Mouse (Mus musculus) adrenal gland (tissue): ENCODE measurements around the gene Pcnx2.

Source experiments
- intact Hi-C: fragments of 180-260 bp; cut with DNase I; formaldehyde crosslinking; loops from one replicate; pipeline ENCODE4 v1.15.1; 2025
- long read RNA-seq, 2 experiments: library from polyadenylated mRNA; unstranded; transcript quantifications; one replicate each; pipeline ENCODE4 v2.0.0; 2020; ENCODE audit warnings: borderline replicate concordance in 1 of 2; ENCODE audit not compliant: insufficient replicate concordance in 1 of 2

The Pcnx2 gene
- long read RNA-seq, experiment 1, result 0 reads
- long read RNA-seq, experiment 2, result 0 reads

- intact Hi-C loops, result no loop called here
Measured at GRCm38 (mm10) chr8:125897868-125898788, at the start of gene Pcnx2. Gene Pcnx2 (minus strand): TSS chr8:125898317.

- intact Hi-C loops, result no loop called here
Measured at GRCm38 (mm10) chr8:125944511-125944910, 46.4 kb upstream of the Pcnx2 start.

- intact Hi-C loops, result no loop called here
Measured at GRCm38 (mm10) chr8:125935649-125936048, 37.5 kb upstream of the Pcnx2 start.

GRCm38 (mm10) chr8:125931822-125932221 is 33.7 kb upstream of the Pcnx2 start:
- intact Hi-C loops, result no loop called here

- intact Hi-C loops, result no loop called here
Measured at GRCm38 (mm10) chr8:125930276-125931046, 32.3 kb upstream of the Pcnx2 start.

- intact Hi-C loops, result no loop called here
Measured at GRCm38 (mm10) chr8:125926636-125927035, 28.5 kb upstream of the Pcnx2 start.

GRCm38 (mm10) chr8:125922333-125922732 is 24.2 kb upstream of the Pcnx2 start:
- intact Hi-C loops, result no loop called here

- intact Hi-C loops, result no loop called here
Measured at GRCm38 (mm10) chr8:125920761-125921160, 22.6 kb upstream of the Pcnx2 start.

- intact Hi-C loops, result no loop called here
Measured at GRCm38 (mm10) chr8:125920281-125920680, 22.2 kb upstream of the Pcnx2 start.

GRCm38 (mm10) chr8:125919560-125919959 is 21.4 kb upstream of the Pcnx2 start:
- intact Hi-C loops, result no loop called here

- intact Hi-C loops, result no loop called here
Measured at GRCm38 (mm10) chr8:125918719-125919118, 20.6 kb upstream of the Pcnx2 start.

- intact Hi-C loops, result no loop called here
Measured at GRCm38 (mm10) chr8:125917013-125917412, 18.9 kb upstream of the Pcnx2 start.

GRCm38 (mm10) chr8:125914386-125914785 is 16.3 kb upstream of the Pcnx2 start:
- intact Hi-C loops, result no loop called here

GRCm38 (mm10) chr8:125913206-125913605 is 15.1 kb upstream of the Pcnx2 start:
- intact Hi-C loops, result no loop called here

GRCm38 (mm10) chr8:125911229-125911580 is 13.1 kb upstream of the Pcnx2 start:
- intact Hi-C loops, result no loop called here

- intact Hi-C loops, result no loop called here
Measured at GRCm38 (mm10) chr8:125910365-125911228, 12.5 kb upstream of the Pcnx2 start, which contains the start of gene Map3k21. Gene Map3k21 (plus strand): TSS chr8:125910450.

GRCm38 (mm10) chr8:125909661-125910364 is 11.7 kb upstream of the Pcnx2 start:
- intact Hi-C loops, result no loop called here

GRCm38 (mm10) chr8:125907311-125907710 is 9.2 kb upstream of the Pcnx2 start:
- intact Hi-C loops, result no loop called here

GRCm38 (mm10) chr8:125905341-125905740 is 7.2 kb upstream of the Pcnx2 start:
- intact Hi-C loops, result no loop called here

- intact Hi-C loops, result no loop called here
Measured at GRCm38 (mm10) chr8:125902521-125902920, 4.4 kb upstream of the Pcnx2 start.

- intact Hi-C loops, result no loop called here
Measured at GRCm38 (mm10) chr8:125901167-125901566, 3.0 kb upstream of the Pcnx2 start.
